Mouse (Mus musculus) spleen, adult 2 months (tissue): Measurements from ENCODE around the gene Asxl1.

Experiments
- CTCF ChIP-seq: fragments of 200-500 bp; IDR thresholded peaks from 2 replicates; pipeline ENCODE4 v1.5.1; 2011; ENCODE audit warnings: mild to moderate bottlenecking, inconsistent platforms; ENCODE audit not compliant: insufficient read depth, insufficient read length, insufficient replicate concordance; ENCODE audit errors: extremely low read depth
- POLR2A ChIP-seq: fragments of 200-500 bp; IDR thresholded peaks from 2 replicates; pipeline ENCODE4 v1.6.1; 2011; ENCODE audit warnings: low read depth, low read length, inconsistent platforms

- TF ChIP-seq CTCF (no peak), POLR2A (no peak)
Measured at GRCm38 (mm10) chr2:153354648-153355047, 9.0 kb downstream of the Asxl1 start.
